Mouse (Mus musculus) heart, embryonic 13.5 days (tissue): ENCODE measurements around the gene Insc. TPM values are rescaled to one million over a fixed set of nuclear protein-coding genes. Genes with fewer than 3 reads are reported as not detected.

Experiments used
- ATAC-seq: fragments of 200-750 bp; cut with Nextera tagmentation; 2 replicates; pipeline ENCODE4 v1.8.0; 2017; ENCODE audit warnings: moderate TSS enrichment; ENCODE audit not compliant: insufficient number of reproducible peaks, low FRiP score, low TSS enrichment; ENCODE audit errors: extremely low read depth
- H3K27ac ChIP-seq: fragments of 300-500 bp; sonication (generic); replicated peaks from 2 replicates; pipeline ENCODE4 v1.5.1; 2015; ENCODE audit warnings: moderate library complexity, mild to moderate bottlenecking, inconsistent platforms
- H3K27me3 ChIP-seq: fragments of 300-500 bp; sonication (generic); replicated peaks from 2 replicates; pipeline ENCODE4 v1.6.1; 2015; ENCODE audit warnings: mild to moderate bottlenecking, inconsistent platforms
- H3K36me3 ChIP-seq: fragments of 300-500 bp; sonication (generic); 2 replicates; pipeline ENCODE4 v1.6.1; 2015; ENCODE audit warnings: mild to moderate bottlenecking, inconsistent platforms
- H3K4me1 ChIP-seq: fragments of 300-500 bp; sonication (generic); 2 replicates; pipeline ENCODE4 v1.6.1; 2015; ENCODE audit warnings: inconsistent platforms
- H3K4me2 ChIP-seq: fragments of 300-500 bp; sonication (generic); 2 replicates; pipeline ENCODE4 v1.6.1; 2015; ENCODE audit warnings: inconsistent platforms, mild to moderate bottlenecking, moderate library complexity
- H3K4me3 ChIP-seq: fragments of 300-500 bp; sonication (generic); 2 replicates; pipeline ENCODE4 v1.5.1; 2015; ENCODE audit warnings: moderate library complexity, mild to moderate bottlenecking, inconsistent platforms
- H3K9ac ChIP-seq: fragments of 300-500 bp; sonication (generic); 2 replicates; pipeline ENCODE4 v1.6.1; 2015; ENCODE audit warnings: inconsistent platforms, mild to moderate bottlenecking, moderate library complexity
- H3K9me3 ChIP-seq: fragments of 300-500 bp; sonication (generic); 2 replicates; pipeline ENCODE4 v1.6.1; 2016; ENCODE audit warnings: inconsistent platforms
- WGBS: fragments of 180-500 bp; shearing (Covaris S2); methylation state at CpG from one replicate; pipeline ENCODE4 v1.1.7; 2015; ENCODE audit warnings: mixed read lengths; 5-methylcytosine and 5-hydroxymethylcytosine counted together
- polyA plus RNA-seq: library from polyadenylated mRNA; unstranded; fragments of >200 nt; fragmentation: Nextera tagmentation; extraction: Ambion mirVana; gene quantifications from 2 replicates; pipeline ENCODE4 v1.2.1, GENCODE M21; 2015

Gene Insc
- polyA plus RNA-seq, 1 experiment from 2014 or later, result 4.3 TPM

- Histone ChIP-seq H3K27me3 (no peaks in the 10 kb centered on the region), H3K27ac (no peak overlapping the region), H3K9me3 (no peaks in the 10 kb centered on the region), H3K4me1 (peaks cover 18% of the 10 kb centered on the region), H3K9ac (no peak overlapping the region), H3K4me2 (no peak overlapping the region), H3K4me3 (no peak overlapping the region), H3K36me3 (no peaks in the 10 kb centered on the region)
- no peak for ATAC-seq
- WGBS, result 73% methylated on average over 3 of the region's 3 CpGs
These were observed 21.8 kb downstream of the Insc start for GRCm38 (mm10) chr7:114765273-114765672.

- no peaks in the 10 kb centered on the region for H3K9me3 ChIP-seq
- no peak for ATAC-seq
- no peaks in the 10 kb centered on the region for H3K27me3 ChIP-seq
- 65% methylated on average over 3 of the region's 3 CpGs for WGBS
- H3K9ac ChIP-seq, result no peak overlapping the region
- peaks cover 14% of the 10 kb centered on the region for H3K4me1 ChIP-seq
- H3K36me3 ChIP-seq, result no peaks in the 10 kb centered on the region
- H3K4me2 ChIP-seq, result no peak overlapping the region
- no peak overlapping the region for H3K4me3 ChIP-seq
- H3K27ac ChIP-seq, result no peak overlapping the region
These were observed 23.0 kb downstream of the Insc start for GRCm38 (mm10) chr7:114766523-114766922.

DNA sequence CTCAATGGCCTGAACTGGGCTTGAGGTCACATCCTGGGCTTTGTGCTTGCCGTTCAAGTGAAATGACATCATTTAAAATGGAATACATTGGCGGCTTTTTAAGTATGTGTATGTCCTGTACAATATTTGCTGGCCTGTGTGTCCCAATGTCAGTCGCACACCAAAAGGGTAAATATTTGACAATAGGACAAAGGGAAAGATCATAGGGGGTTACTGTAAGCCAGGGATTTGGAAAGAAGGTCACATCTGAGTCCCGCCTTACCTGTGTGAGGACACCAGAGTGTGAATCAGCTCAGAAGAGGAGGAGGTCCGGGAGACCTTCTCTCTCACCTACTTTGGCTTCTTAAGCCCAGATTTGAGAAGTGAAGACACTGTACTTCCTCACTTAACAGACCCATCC lies 25.0 kb downstream of the Insc start:
- H3K36me3 ChIP-seq, result no peaks in the 10 kb centered on the region
- no peak overlapping the region for H3K4me2 ChIP-seq
- ATAC-seq, result no peak
- H3K9ac ChIP-seq, result no peak overlapping the region
- WGBS, result 78% methylated on average over 5 of the region's 5 CpGs
- no peaks in the 10 kb centered on the region for H3K27me3 ChIP-seq
- no peak overlapping the region for H3K27ac ChIP-seq
- no peaks in the 10 kb centered on the region for H3K9me3 ChIP-seq
- no peak overlapping the region for H3K4me3 ChIP-seq
- H3K4me1 ChIP-seq, result no peaks in the 10 kb centered on the region

DNA sequence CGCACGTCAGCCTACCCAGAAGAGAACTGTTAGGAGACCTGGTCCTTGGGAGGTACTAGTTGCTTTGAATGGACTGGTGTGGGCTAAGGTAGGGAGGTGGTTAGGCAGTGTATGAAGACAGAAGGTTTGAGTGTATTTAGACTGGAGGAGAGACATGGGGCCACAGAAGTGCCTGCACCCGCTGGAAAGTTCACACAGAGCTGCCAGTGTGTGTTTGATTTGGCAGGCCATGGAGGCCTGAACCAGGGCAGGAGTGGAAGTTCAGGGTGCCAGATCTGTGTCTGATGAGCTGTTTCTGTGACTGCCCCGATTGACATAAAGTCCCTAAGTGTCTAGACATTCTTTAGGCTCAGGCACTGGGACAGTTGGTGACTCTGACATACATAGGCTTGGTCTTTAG lies 25.5 kb downstream of the Insc start:
- no peaks in the 10 kb centered on the region for H3K36me3 ChIP-seq
- no peaks in the 10 kb centered on the region for H3K9me3 ChIP-seq
- H3K4me2 ChIP-seq, result no peak overlapping the region
- H3K4me1 ChIP-seq, result 0 out of 2 replicates have a peak, but pooled peaks cover 4% of the 10 kb centered on the region
- ATAC-seq, result no peak
- H3K27me3 ChIP-seq, result no peaks in the 10 kb centered on the region
- no peak overlapping the region for H3K9ac ChIP-seq
- no peak overlapping the region for H3K4me3 ChIP-seq
- no peak overlapping the region for H3K27ac ChIP-seq
- 77% methylated on average over 4 of the region's 4 CpGs for whole genome bisulfite sequencing

DNA sequence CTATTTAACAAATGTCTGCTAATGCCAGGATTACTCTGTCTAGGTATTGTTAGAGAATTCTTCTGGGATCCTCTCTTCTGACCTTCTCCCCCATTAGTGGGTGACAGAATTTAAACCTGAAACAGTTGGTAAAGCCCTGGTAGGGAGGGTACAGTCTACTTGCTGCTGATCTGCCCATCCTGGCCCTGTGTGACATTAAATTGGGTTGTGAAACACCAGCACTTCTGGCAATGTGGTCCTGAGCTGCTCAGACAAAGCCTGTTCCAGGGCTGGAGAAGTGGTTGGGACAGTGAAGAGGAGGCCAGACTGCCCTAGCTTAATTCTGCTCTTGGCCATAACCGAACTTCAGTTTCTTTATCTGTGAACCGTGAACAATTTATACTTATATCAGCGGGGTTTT lies 27.1 kb downstream of the Insc start:
- no peaks in the 10 kb centered on the region for H3K27me3 ChIP-seq
- H3K9me3 ChIP-seq, result no peaks in the 10 kb centered on the region
- H3K4me1 ChIP-seq, result peaks cover 10% of the 10 kb centered on the region
- 81% methylated on average over 3 of the region's 3 CpGs for WGBS
- no peak overlapping the region for H3K27ac ChIP-seq
- no peaks in the 10 kb centered on the region for H3K36me3 ChIP-seq
- H3K4me2 ChIP-seq, result no peak overlapping the region
- ATAC-seq, result no peak
- no peak overlapping the region for H3K4me3 ChIP-seq
- no peak overlapping the region for H3K9ac ChIP-seq

GRCm38 (mm10) chr7:114771801-114772200 lies 28.3 kb downstream of the Insc start:
- H3K4me1 ChIP-seq, result peaks cover 17% of the 10 kb centered on the region
- no peak overlapping the region for H3K9ac ChIP-seq
- no peak overlapping the region for H3K27ac ChIP-seq
- no peak for ATAC-seq
- H3K4me3 ChIP-seq, result no peak overlapping the region
- no peaks in the 10 kb centered on the region for H3K9me3 ChIP-seq
- no peaks in the 10 kb centered on the region for H3K27me3 ChIP-seq
- WGBS, result 62% methylated on average over 7 of the region's 7 CpGs
- no peak overlapping the region for H3K4me2 ChIP-seq
- H3K36me3 ChIP-seq, result no peaks in the 10 kb centered on the region

- Histone ChIP-seq H3K27me3 (no peaks in the 10 kb centered on the region), H3K4me3 (no peak overlapping the region), H3K36me3 (no peaks in the 10 kb centered on the region), H3K27ac (no peak overlapping the region), H3K9ac (no peak overlapping the region), H3K4me1 (peaks cover 17% of the 10 kb centered on the region), H3K4me2 (no peak overlapping the region), H3K9me3 (no peaks in the 10 kb centered on the region)
- WGBS, result 71% methylated on average over 4 of the region's 4 CpGs
- no peak for ATAC-seq
These were observed 30.3 kb downstream of the Insc start for GRCm38 (mm10) chr7:114773781-114774180.

DNA sequence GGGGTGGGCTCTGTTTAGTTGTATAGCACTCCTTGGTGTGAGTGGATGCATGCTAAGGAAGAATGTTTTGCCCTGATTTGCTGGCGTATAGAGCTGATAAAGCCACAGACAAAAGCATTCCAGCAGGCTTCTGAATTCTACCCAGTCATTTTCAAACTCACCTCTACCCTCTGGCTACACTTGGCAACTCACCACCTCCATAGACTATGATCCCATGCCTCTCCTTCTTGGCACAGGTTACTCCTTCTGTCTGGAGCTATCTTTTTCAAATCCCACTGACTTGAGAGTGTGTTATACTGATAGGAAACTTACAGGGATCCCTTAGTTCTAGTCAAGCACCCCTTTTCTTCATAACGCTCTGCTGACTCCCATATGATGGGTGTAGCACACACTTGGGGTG lies 32.4 kb downstream of the Insc start:
- H3K4me1 ChIP-seq, result peaks cover 17% of the 10 kb centered on the region
- H3K4me3 ChIP-seq, result no peak overlapping the region
- no peak overlapping the region for H3K4me2 ChIP-seq
- H3K9ac ChIP-seq, result no peak overlapping the region
- 0 out of 2 replicates have a peak, but pooled peaks cover 6% of the 10 kb centered on the region for H3K27me3 ChIP-seq
- no peaks in the 10 kb centered on the region for H3K36me3 ChIP-seq
- 41% methylated on average over 2 of the region's 2 CpGs for WGBS
- H3K9me3 ChIP-seq, result no peaks in the 10 kb centered on the region
- no peak overlapping the region for H3K27ac ChIP-seq
- no peak for ATAC-seq

DNA sequence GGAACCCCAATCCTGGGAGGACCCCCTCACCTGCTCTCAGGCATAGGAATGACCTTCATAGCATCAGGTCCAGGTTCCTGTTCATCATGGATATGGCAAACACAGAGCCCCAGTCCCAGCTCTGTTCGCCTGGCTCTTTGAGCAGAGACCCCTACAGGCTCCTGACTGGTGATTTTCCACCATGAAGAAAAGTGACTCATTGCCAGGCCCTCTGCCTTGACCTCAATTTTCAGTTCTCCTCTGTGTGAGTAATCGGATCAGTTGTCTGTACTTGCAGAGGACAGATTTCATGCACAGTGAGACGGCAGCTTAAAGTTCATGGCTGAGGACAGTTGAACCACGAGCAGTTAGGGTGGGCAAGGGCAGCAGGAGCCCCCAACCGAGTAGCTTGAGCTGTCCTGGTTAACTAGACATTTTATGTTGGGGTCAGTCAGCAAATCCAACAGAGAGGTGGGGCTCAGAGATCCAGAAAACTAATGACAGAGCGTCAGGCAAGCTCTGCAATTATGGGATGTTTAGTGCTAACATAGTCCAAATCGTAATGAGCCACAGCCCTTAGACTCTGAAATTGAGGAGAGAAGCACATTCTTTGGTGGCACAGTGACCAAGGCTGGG lies 34.8 kb downstream of the Insc start:
- H3K27me3 ChIP-seq, result 0 out of 2 replicates have a peak, but pooled peaks cover 6% of the 10 kb centered on the region
- H3K36me3 ChIP-seq, result no peaks in the 10 kb centered on the region
- no peaks in the 10 kb centered on the region for H3K9me3 ChIP-seq
- H3K27ac ChIP-seq, result no peak overlapping the region
- no peak overlapping the region for H3K4me3 ChIP-seq
- 76% methylated on average over 7 of the region's 7 CpGs for WGBS
- H3K9ac ChIP-seq, result no peak overlapping the region
- H3K4me2 ChIP-seq, result no peak overlapping the region
- H3K4me1 ChIP-seq, result peaks cover 17% of the 10 kb centered on the region
- no peak for ATAC-seq

GRCm38 (mm10) chr7:114779056-114779660 lies 35.7 kb downstream of the Insc start:
- no peaks in the 10 kb centered on the region for H3K9me3 ChIP-seq

DNA sequence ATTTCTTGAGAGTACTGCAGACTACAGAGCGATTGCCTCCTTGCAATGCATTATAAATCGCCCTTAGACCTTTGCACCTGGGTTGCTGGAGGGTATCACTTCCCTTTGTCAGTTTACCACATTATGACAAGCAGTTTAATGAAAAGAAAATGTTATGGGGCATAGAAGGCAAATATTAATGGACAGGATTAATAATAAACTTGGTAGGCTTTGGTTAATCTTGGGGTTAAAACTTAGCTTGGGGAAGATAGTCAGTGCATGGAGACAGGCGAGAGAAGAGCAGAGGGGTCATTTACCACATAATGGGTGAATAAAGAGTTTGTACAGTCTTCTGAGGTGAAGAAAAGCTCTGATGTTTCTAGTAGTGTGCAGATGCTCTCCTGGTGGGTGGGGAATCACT lies 39.8 kb downstream of the Insc start:
- Histone ChIP-seq H3K27me3 (0 out of 2 replicates have a peak, but pooled peaks cover 6% of the 10 kb centered on the region), H3K4me2 (no peak overlapping the region), H3K9me3 (no peaks in the 10 kb centered on the region), H3K36me3 (no peaks in the 10 kb centered on the region), H3K9ac (no peak overlapping the region), H3K27ac (no peak overlapping the region), H3K4me1 (no peaks in the 10 kb centered on the region), H3K4me3 (no peak overlapping the region)
- no peak for ATAC-seq
- WGBS, result 61% methylated on average over 3 of the region's 3 CpGs

More at GRCm38 (mm10) chr7:114779056-114779660, 35.7 kb downstream of the Insc start:
- 53% methylated on average over 8 of the region's 8 CpGs for WGBS
- H3K4me1 ChIP-seq, result peaks cover 13% of the 10 kb centered on the region
- H3K36me3 ChIP-seq, result no peaks in the 10 kb centered on the region
- no peak overlapping the region for H3K4me3 ChIP-seq
- no peak for ATAC-seq
- no peak overlapping the region for H3K9ac ChIP-seq
- H3K4me2 ChIP-seq, result no peak overlapping the region
- 0 out of 2 replicates have a peak, but pooled peaks cover 6% of the 10 kb centered on the region for H3K27me3 ChIP-seq
- H3K27ac ChIP-seq, result no peak overlapping the region

DNA sequence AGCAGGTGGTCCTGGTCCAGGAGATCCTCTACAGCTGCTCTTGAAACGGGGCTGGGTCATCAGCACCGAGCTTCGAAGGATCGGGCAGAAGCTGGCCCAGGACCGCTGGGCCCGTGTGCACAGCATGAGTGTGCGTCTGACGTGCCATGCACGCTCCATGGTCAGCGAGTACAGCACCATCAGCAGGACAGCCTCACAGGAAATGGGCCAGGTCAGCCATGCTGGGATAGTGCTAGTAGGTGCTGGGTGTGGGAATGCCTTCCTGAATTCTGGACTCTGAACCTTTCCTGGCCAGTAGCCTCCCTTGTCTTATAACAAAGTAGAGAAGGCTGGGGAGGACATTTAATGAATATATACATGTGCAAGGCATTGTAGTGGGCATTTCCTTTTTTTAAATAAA lies 47.6 kb downstream of the Insc start:
- no peak overlapping the region for H3K4me2 ChIP-seq
- ATAC-seq, result no peak
- H3K36me3 ChIP-seq, result no peaks in the 10 kb centered on the region
- H3K4me1 ChIP-seq, result peaks cover 3% of the 10 kb centered on the region; the same call in 1 of the 2 replicates
- no peak overlapping the region for H3K27ac ChIP-seq
- no peaks in the 10 kb centered on the region for H3K27me3 ChIP-seq
- H3K9me3 ChIP-seq, result no peaks in the 10 kb centered on the region; the same call in 1 of the 2 replicates
- H3K9ac ChIP-seq, result no peak overlapping the region
- 85% methylated on average over 10 of the region's 10 CpGs for WGBS
- H3K4me3 ChIP-seq, result no peak overlapping the region
